Mouse (Mus musculus) liver, embryonic 14.5 days (tissue): ENCODE data around the gene Leap2.

Source experiments
- CTCF ChIP-seq: IDR thresholded peaks from 2 replicates; pipeline ENCODE4 v1.5.1; 2016; ENCODE audit warnings: antibody characterized with exemption, low read depth, control low read depth
- EP300 ChIP-seq: IDR thresholded peaks from 2 replicates; pipeline ENCODE4 v1.6.1; 2016; ENCODE audit warnings: antibody characterized with exemption, low read depth

DNA sequence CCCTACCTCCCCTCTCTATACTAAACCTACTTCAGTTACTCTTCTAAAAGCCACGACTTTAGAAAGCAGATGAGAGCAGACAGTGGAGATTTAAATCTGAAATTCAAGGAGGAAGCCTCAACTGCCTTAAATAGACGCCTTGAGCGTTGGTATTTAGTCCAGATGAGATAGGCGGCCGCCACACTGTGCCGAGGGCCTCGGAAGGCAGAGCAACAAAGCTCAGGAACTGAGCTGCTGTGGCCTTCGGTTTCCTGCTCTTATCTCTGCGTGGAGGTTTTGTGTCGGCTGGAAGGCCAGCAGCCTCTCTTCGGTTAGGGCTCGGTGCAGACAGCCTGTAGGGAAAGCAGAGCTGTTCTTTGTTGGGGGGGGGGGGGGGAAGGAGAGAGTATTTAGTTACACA lies 19.0 kb upstream of the Leap2 start:
- TF ChIP-seq CTCF (no peak), EP300 (no peak)
